Mouse (Mus musculus) CH12.LX (cell line): Measurements from ENCODE around the gene Ptpn6.

Experiments
- BHLHE40 ChIP-seq: IDR thresholded peaks from 2 replicates; pipeline ENCODE4 v1.6.1; 2011; ENCODE audit warnings: mild to moderate bottlenecking, low read depth, low read length, improper control_type of control experiment
- CHD2 ChIP-seq: IDR thresholded peaks from 2 replicates; pipeline ENCODE4 v1.6.1; 2011; ENCODE audit warnings: low read length, improper control_type of control experiment
- CTCF ChIP-seq, 2 experiments: IDR thresholded peaks in 1 of 2; conservative IDR thresholded peaks in 1 of 2; 2 replicates each; pipeline ENCODE4 v1.5.1; 2011 to 2012; ENCODE audit warnings: low read depth in 2 of 2, low read length in 2 of 2, improper control_type of control experiment in 1 of 2, inconsistent platforms in 1 of 2, mild to moderate bottlenecking in 1 of 2, moderate library complexity in 1 of 2
- E2F4 ChIP-seq: IDR thresholded peaks from 2 replicates; pipeline ENCODE4 v1.6.1; 2011; ENCODE audit warnings: low read depth, low read length, improper control_type of control experiment; ENCODE audit not compliant: insufficient replicate concordance
- HCFC1 ChIP-seq: IDR thresholded peaks from 2 replicates; pipeline ENCODE4 v1.6.1; 2012; ENCODE audit warnings: low read depth, mild to moderate bottlenecking, inconsistent platforms, low read length, improper control_type of control experiment
- MAZ ChIP-seq: IDR thresholded peaks from 2 replicates; pipeline ENCODE4 v1.6.1; 2012; ENCODE audit warnings: low read depth, mild to moderate bottlenecking, inconsistent platforms, low read length, improper control_type of control experiment, moderate library complexity
- NELFE ChIP-seq: IDR thresholded peaks from 2 replicates; pipeline ENCODE4 v1.6.1; 2011; ENCODE audit warnings: low read depth, low read length, improper control_type of control experiment
- PAX5 ChIP-seq: IDR thresholded peaks from 2 replicates; pipeline ENCODE4 v1.6.1; 2012; ENCODE audit warnings: low read length, inconsistent platforms, mixed read lengths
- POLR2A ChIP-seq: IDR thresholded peaks from 2 replicates; pipeline ENCODE4 v1.6.1; 2011; ENCODE audit warnings: low read depth, mild to moderate bottlenecking, improper control_type of control experiment, low read length
- POLR2AphosphoS2 ChIP-seq: IDR thresholded peaks from 2 replicates; pipeline ENCODE4 v1.6.1; 2011; ENCODE audit warnings: low read depth, low read length, improper control_type of control experiment
- RCOR1 ChIP-seq: conservative IDR thresholded peaks from 2 replicates; pipeline ENCODE4 v1.6.1; 2012; ENCODE audit warnings: low read depth, mild to moderate bottlenecking, inconsistent platforms, low read length, improper control_type of control experiment
- USF2 ChIP-seq: conservative IDR thresholded peaks from 2 replicates; pipeline ENCODE4 v1.6.1; 2011; ENCODE audit warnings: low read depth, low read length, improper control_type of control experiment

GRCm38 (mm10) chr6:124723541-124723940 is 15.0 kb downstream of the Ptpn6 start:
- no peak for TF ChIP-seq CTCF (conservative IDR thresholded peaks at IDR 0.05 in 1 of 2, IDR thresholded peaks at IDR 0.05 in 1 of 2; ENCODE audit: low read depth in 2 of 2, low read length in 2 of 2)
- peak; percentile 16; the same call in 1 of the 2 replicates for TF ChIP-seq POLR2A
- TF ChIP-seq USF2 = no peak
- no peak for TF ChIP-seq POLR2AphosphoS2
- TF ChIP-seq MAZ = peak; percentile 65; the same call in 1 of the 2 replicates
- TF ChIP-seq CHD2 = 0 out of 2 replicates have a peak, but pooled peaks have one; percentile 29
- no peak for TF ChIP-seq NELFE
- no peak for TF ChIP-seq PAX5
- TF ChIP-seq E2F4 = no peak
- peak; percentile 58 for TF ChIP-seq BHLHE40
- TF ChIP-seq RCOR1 = no peak
- no peak for TF ChIP-seq HCFC1
